Mouse (Mus musculus): ENCODE measurements around the gene Txnrd2. TPM values are rescaled to one million over a fixed set of nuclear protein-coding genes. Genes with fewer than 3 reads are reported as not detected.
A peak's percentile ranks its signal among the peaks of the same experiment; 100 is the strongest.

The Txnrd2 gene
- total RNA-seq, 1 experiment from 2014 or later = 21.9 TPM

DNA sequence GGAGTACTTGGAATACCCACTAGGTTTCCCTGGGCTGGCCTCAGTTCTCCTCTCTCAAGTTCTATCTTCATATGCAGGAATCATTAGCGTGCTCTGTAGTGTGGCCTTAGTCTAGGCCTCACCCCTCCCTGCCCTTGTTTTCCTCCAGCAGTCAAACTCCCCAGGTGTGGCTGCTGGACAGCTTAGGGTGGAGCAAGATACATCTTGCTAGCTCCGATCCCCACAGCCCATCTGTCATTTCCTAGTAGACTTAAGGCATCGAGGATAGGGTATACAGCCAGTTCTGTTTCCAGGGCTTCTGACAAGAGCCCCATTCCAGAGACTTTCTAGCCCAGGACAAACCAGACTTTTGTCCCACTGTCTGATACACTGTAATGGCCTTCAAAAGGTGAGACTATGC lies 34.5 kb upstream of the Txnrd2 start:
- ATAC-seq (replicated peaks; ENCODE audit: insufficient number of reproducible peaks, low FRiP score, low TSS enrichment, poor library complexity, severe bottlenecking) = no peak

- peak; percentile 68 for ATAC-seq (replicated peaks; ENCODE audit: insufficient number of reproducible peaks, low FRiP score, low TSS enrichment, poor library complexity, severe bottlenecking)
These were observed 33.4 kb upstream of the Txnrd2 start for GRCm38 (mm10) chr16:18392469-18393426.

- no peak for ATAC-seq (replicated peaks; ENCODE audit: insufficient number of reproducible peaks, low FRiP score, low TSS enrichment, poor library complexity, severe bottlenecking)
These were observed 32.6 kb upstream of the Txnrd2 start for GRCm38 (mm10) chr16:18393595-18393994.

DNA sequence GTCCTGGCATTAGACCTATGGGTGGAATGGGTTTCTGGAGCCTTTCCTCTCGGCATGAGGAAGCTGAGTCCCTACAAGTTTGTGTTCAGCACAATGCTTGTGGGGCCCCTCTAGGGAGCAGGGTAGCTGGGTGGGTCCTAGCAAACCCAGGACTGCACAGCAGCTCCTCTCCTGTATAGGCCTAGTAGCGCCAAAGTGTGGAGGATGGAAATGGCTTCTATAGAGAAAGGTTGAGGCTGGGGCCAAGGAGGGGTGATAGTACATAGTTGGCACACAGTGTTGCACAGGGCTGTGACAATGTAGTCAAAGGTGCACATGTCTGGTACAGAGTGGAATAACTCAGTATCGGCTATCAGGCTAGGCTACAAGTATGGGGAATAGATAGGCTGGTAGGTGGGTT lies 32.1 kb upstream of the Txnrd2 start:
- no peak for ATAC-seq (replicated peaks; ENCODE audit: insufficient number of reproducible peaks, low FRiP score, low TSS enrichment, poor library complexity, severe bottlenecking)

DNA sequence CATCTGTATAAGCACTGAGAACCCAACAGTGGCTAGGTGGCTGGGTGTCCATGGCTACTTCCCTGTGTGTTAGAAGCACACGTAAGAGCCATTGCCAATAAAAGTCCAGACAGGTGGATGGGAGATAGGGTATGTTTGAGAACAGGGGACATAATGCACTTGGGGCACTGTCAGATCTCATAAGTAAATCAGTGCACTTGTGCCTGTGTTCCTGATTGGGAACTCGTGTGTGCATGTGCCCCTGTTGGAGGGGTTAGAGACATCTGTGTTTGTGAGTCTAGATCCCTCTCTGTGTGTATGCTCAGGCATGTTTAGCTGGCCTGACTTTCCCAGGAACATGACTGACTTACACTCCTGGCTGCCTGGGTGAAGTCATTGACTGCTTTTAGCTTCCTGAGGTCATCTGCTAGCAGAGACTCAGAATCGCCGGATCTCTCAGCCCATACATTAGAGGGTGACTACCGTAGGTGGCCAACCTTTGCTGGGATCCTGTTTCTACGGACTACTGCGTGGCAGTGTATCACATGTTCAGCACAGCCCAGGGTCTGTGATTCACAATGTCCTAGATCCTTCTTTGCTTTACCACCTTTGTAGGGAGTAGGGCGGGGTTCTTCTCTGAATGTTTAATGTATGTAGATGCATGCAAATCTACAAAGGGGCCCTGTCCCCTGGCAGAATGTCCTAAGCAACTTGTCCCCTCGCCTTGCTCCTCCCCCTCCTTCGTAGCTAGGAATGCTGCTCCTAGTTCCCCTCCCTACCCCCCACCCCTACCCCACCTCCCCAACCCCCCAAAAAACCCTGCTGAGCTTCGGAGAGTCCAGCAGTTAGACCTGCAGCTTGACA lies 31.2 kb upstream of the Txnrd2 start:
- no peak for ATAC-seq (replicated peaks; ENCODE audit: insufficient number of reproducible peaks, low FRiP score, low TSS enrichment, poor library complexity, severe bottlenecking)

- no peak for ATAC-seq (replicated peaks; ENCODE audit: insufficient number of reproducible peaks, low FRiP score, low TSS enrichment, poor library complexity, severe bottlenecking)
These were observed 30.6 kb upstream of the Txnrd2 start for GRCm38 (mm10) chr16:18395620-18396036.

DNA sequence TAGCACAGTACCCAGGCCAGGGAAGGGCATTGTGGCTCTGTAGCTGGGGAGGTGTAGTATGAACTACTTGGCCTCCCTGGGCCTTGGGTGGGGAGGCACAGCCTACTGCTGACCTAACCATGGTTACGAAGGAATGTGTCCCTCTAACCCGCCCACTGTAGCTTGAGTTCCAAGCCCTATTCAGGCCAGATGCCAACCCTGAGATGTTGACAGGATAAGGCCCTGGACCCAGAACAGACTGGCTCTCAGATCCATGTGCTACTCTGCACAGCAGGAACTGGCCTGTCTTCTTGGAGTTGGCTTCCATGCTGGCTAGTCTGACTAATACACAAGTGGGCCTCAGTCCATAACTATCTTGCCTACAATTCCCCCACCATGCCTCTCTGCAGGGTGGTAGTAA lies 30.0 kb upstream of the Txnrd2 start:
- no peak for ATAC-seq (replicated peaks; ENCODE audit: insufficient number of reproducible peaks, low FRiP score, low TSS enrichment, poor library complexity, severe bottlenecking)

DNA sequence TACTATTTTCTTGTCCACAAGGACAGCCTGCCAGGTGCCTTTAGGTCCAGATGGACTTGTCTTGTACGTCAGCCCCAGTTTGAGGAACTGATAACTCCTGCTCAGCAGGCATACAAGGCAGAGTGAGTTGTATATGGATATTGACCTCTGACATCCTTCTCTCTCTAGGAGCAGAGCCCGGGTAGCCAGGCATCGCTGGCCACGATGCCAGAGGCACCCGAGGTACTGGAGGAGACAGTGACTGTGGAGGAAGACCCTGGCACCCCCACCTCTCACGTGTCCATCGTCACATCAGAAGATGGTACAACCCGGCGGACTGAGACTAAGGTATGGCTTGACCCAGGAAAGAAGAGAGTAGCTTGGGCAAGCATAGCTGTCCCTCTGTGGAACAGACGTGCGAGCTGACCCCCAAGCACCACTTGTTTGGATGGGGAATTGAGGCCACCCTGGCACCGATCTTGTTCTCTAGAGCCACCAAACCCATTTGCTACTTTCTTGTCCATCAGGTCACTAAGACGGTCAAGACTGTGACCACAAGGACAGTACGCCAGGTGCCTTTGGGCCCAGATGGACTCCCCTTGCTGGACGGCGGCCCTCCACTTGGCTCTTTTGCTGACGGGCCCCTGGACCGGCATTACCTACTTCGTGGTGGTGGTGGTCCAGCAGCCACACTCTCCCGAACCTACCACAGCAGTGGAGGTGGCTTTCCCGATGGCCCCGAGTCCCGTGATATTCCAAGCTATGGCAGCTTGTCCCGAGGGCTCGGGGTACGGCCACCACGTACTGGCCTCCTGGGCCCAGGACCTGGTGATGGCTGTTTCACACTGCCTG lies 29.2 kb upstream of the Txnrd2 start:
- ATAC-seq (replicated peaks; ENCODE audit: insufficient number of reproducible peaks, low FRiP score, low TSS enrichment, poor library complexity, severe bottlenecking) = no peak

DNA sequence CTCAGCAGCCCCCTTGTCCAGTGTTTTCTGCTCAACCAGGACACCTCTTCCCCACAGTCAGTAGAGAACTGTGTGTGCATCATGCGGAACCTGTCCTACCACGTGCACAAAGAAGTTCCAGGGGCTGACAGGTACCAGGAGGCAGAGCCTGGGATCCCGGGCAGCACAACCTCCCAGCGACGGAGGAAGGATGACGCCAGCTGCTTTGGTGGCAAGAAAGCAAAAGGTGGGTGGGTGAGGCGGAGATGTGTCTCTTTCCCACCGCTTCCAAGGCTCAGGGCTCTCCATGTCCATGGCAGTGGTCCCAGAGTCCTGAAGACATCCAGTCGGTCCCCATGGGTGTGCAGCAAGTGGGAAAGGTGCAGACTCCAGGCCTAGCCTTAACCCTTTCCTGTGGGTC lies 26.2 kb upstream of the Txnrd2 start:
- ATAC-seq (replicated peaks; ENCODE audit: insufficient number of reproducible peaks, low FRiP score, low TSS enrichment, poor library complexity, severe bottlenecking) = no peak

DNA sequence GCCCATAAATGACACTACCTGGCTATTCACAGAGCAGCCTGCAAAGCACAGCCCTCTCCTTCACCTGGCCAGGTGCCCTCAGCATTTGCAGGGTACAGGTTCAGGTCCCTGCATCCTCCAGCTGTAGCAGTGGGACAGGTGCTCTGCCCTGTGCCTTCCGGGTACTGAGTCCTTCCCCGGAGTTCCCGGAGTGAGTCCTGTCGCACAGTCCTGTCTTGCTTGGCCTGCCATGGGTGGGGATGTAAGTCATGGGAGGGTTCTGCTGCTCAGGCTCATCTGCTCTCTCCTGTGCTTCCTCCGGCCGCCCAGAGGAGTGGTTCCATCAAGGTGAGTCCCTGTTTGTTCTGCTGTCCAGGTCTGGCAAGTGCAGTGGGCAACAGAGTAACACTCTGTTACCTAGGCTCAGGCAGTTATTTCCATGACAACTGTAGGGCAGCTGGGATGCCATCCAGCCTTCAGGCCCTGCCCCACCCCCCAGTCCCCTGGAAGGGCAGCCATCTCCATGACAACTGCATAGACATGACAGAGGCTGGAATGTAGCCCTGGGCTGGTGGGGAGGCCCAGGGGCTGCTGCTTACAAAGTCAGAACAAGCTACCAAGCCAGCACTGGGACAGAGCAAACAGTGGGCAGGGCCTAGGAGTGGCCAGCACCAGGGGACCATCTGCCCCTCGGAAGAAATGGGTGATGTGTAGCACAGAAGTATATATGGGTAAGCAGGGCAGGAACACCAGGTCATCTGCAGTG lies 25.5 kb upstream of the Txnrd2 start:
- no peak for ATAC-seq (replicated peaks; ENCODE audit: insufficient number of reproducible peaks, low FRiP score, low TSS enrichment, poor library complexity, severe bottlenecking)

DNA sequence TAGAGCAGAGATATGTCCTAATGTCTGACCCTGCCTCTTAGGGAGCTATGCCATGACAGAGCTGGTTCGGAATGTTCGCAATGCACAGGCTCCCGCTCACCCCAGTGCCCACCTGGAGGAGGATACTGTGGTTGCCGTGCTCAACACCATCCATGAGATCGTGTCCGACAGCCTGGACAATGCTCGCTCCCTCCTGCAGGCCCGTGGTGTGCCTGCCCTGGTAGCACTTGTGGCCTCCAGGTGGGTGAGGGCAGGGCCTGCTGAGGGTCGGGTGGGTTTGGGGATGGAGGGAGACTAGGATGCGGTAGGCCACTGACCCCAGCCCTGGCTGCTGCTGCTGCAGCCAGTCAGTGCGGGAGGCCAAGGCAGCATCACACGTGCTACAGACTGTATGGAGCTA lies 22.9 kb upstream of the Txnrd2 start:
- no peak for ATAC-seq (replicated peaks; ENCODE audit: insufficient number of reproducible peaks, low FRiP score, low TSS enrichment, poor library complexity, severe bottlenecking)

GRCm38 (mm10) chr16:18405091-18405854 lies 20.9 kb upstream of the Txnrd2 start:
- no peak for ATAC-seq (replicated peaks; ENCODE audit: insufficient number of reproducible peaks, low FRiP score, low TSS enrichment, poor library complexity, severe bottlenecking)

- no peak for ATAC-seq (replicated peaks; ENCODE audit: insufficient number of reproducible peaks, low FRiP score, low TSS enrichment, poor library complexity, severe bottlenecking)
These were observed 20.3 kb upstream of the Txnrd2 start for GRCm38 (mm10) chr16:18405876-18406275.

- no peak for ATAC-seq (replicated peaks; ENCODE audit: insufficient number of reproducible peaks, low FRiP score, low TSS enrichment, poor library complexity, severe bottlenecking)
These were observed 19.9 kb upstream of the Txnrd2 start for GRCm38 (mm10) chr16:18406293-18406692.

DNA sequence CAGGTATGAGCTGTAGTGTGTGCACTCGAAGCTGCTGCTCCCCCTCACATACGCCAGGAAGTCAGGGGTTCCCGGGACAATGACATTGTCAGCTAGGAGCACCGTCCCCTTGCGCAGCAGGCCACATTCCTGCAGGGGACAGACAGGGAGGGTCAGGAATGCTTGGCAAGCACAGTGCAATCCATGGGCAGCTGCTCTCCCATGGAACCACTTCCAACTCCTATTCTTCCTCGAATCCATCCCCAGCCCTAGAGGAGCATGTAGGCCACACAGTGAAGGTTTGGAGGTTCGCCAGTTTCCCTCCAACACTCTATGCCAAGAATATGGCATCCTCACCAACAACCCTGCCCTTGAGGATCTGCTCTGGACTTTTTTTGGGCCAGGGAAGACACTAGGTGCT lies 18.3 kb upstream of the Txnrd2 start:
- ATAC-seq (replicated peaks; ENCODE audit: insufficient number of reproducible peaks, low FRiP score, low TSS enrichment, poor library complexity, severe bottlenecking) = no peak

DNA sequence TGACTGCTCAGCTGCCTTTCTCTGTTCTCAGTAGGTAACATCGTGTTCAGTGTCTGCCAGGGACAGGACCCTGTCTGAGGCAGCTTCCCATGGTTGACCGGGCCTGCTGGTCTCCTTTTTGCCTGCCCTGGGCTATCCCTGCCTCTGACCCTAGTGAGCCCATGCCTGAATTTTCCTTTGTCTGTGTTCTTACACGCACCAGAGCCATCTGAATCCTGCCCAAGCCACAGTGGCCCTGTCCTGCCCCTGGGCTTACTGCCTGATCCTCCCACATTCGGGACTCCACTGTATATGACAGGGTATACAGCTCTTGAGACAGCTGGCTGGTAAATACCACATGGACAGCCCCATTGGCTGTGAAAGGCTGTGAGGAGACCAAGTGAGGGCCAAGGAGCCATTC lies 16.4 kb upstream of the Txnrd2 start:
- ATAC-seq (replicated peaks; ENCODE audit: insufficient number of reproducible peaks, low FRiP score, low TSS enrichment, poor library complexity, severe bottlenecking) = no peak

DNA sequence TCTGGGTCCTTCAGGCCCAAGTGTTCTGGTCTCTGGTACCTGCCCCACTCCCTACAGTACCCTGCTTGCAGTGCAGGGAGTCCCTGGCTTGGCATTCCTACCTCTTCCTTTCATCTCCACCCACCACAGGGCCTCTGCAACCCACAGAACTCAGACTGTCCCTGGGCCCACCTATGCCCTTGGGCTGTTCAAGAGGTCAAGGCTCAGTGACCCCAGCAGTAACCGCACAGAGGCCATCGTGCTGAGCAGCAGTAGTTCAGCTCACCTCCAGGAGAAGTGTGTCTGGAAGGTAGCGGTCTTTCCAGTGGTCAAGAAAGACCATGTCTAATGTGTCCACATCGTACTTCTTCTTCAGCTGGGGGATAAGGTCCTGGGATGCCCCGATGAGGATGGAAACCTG lies 15.8 kb upstream of the Txnrd2 start:
- no peak for ATAC-seq (replicated peaks; ENCODE audit: insufficient number of reproducible peaks, low FRiP score, low TSS enrichment, poor library complexity, severe bottlenecking)
